Mouse (Mus musculus): Measurements from ENCODE around the gene Cry1. TPM values are rescaled to one million over a fixed set of nuclear protein-coding genes. Genes with fewer than 3 reads are reported as not detected.

Gene Cry1
- total RNA-seq (2017) = 11.2 to 24.9 TPM (median 11.9 TPM) in 3 replicates

GRCm38 (mm10) chr10:85184964-85185608, at the start of gene Cry1:
Cry1 (minus strand) TSS chr10:85185064.
- peak; percentile 67 for ATAC-seq (replicated peaks; ENCODE audit: insufficient number of reproducible peaks, low FRiP score, low TSS enrichment, poor library complexity, severe bottlenecking)

- ATAC-seq (replicated peaks; ENCODE audit: insufficient number of reproducible peaks, low FRiP score, low TSS enrichment, poor library complexity, severe bottlenecking) = no peak
Observed at GRCm38 (mm10) chr10:85221771-85222050, 36.8 kb upstream of the Cry1 start.

GRCm38 (mm10) chr10:85220918-85221770, 36.3 kb upstream of the Cry1 start:
- peak; percentile 63; the same call in 1 of the 2 replicates for ATAC-seq (replicated peaks; ENCODE audit: insufficient number of reproducible peaks, low FRiP score, low TSS enrichment, poor library complexity, severe bottlenecking)

- no peak for ATAC-seq (replicated peaks; ENCODE audit: insufficient number of reproducible peaks, low FRiP score, low TSS enrichment, poor library complexity, severe bottlenecking)
Observed at GRCm38 (mm10) chr10:85214847-85215246, 30.0 kb upstream of the Cry1 start.

GRCm38 (mm10) chr10:85211673-85212072, 26.8 kb upstream of the Cry1 start:
- ATAC-seq (replicated peaks; ENCODE audit: insufficient number of reproducible peaks, low FRiP score, low TSS enrichment, poor library complexity, severe bottlenecking) = no peak

GRCm38 (mm10) chr10:85210125-85210524, 25.3 kb upstream of the Cry1 start:
- no peak for ATAC-seq (replicated peaks; ENCODE audit: insufficient number of reproducible peaks, low FRiP score, low TSS enrichment, poor library complexity, severe bottlenecking)

GRCm38 (mm10) chr10:85209119-85209605, 24.3 kb upstream of the Cry1 start:
- ATAC-seq (replicated peaks; ENCODE audit: insufficient number of reproducible peaks, low FRiP score, low TSS enrichment, poor library complexity, severe bottlenecking) = no peak

GRCm38 (mm10) chr10:85205316-85205715, 20.5 kb upstream of the Cry1 start:
- ATAC-seq (replicated peaks; ENCODE audit: insufficient number of reproducible peaks, low FRiP score, low TSS enrichment, poor library complexity, severe bottlenecking) = no peak

- ATAC-seq (replicated peaks; ENCODE audit: insufficient number of reproducible peaks, low FRiP score, low TSS enrichment, poor library complexity, severe bottlenecking) = no peak
Observed at GRCm38 (mm10) chr10:85204255-85204855, 19.5 kb upstream of the Cry1 start.

GRCm38 (mm10) chr10:85194528-85194927, 9.7 kb upstream of the Cry1 start:
- peak; percentile 89 for ATAC-seq (replicated peaks; ENCODE audit: insufficient number of reproducible peaks, low FRiP score, low TSS enrichment, poor library complexity, severe bottlenecking)

- ATAC-seq (replicated peaks; ENCODE audit: insufficient number of reproducible peaks, low FRiP score, low TSS enrichment, poor library complexity, severe bottlenecking) = no peak
Observed at GRCm38 (mm10) chr10:85193321-85193720, 8.5 kb upstream of the Cry1 start.

- ATAC-seq (replicated peaks; ENCODE audit: insufficient number of reproducible peaks, low FRiP score, low TSS enrichment, poor library complexity, severe bottlenecking) = no peak
Observed at GRCm38 (mm10) chr10:85190652-85191051, 5.8 kb upstream of the Cry1 start.

- no peak for ATAC-seq (replicated peaks; ENCODE audit: insufficient number of reproducible peaks, low FRiP score, low TSS enrichment, poor library complexity, severe bottlenecking)
Observed at GRCm38 (mm10) chr10:85189966-85190365, 5.1 kb upstream of the Cry1 start.

GRCm38 (mm10) chr10:85186499-85186794, 1.6 kb upstream of the Cry1 start:
- no peak for ATAC-seq (replicated peaks; ENCODE audit: insufficient number of reproducible peaks, low FRiP score, low TSS enrichment, poor library complexity, severe bottlenecking)

GRCm38 (mm10) chr10:85185639-85186498, 1.0 kb upstream of the Cry1 start:
- ATAC-seq (replicated peaks; ENCODE audit: insufficient number of reproducible peaks, low FRiP score, low TSS enrichment, poor library complexity, severe bottlenecking) = no peak

GRCm38 (mm10) chr10:85184201-85184963, 482 bp downstream of the Cry1 start:
- ATAC-seq (replicated peaks; ENCODE audit: insufficient number of reproducible peaks, low FRiP score, low TSS enrichment, poor library complexity, severe bottlenecking) = peak; percentile 19; the same call in 1 of the 2 replicates

- ATAC-seq (replicated peaks; ENCODE audit: insufficient number of reproducible peaks, low FRiP score, low TSS enrichment, poor library complexity, severe bottlenecking) = no peak
Observed at GRCm38 (mm10) chr10:85183619-85184018, 1.2 kb downstream of the Cry1 start.

GRCm38 (mm10) chr10:85182766-85183165, 2.1 kb downstream of the Cry1 start:
- no peak for ATAC-seq (replicated peaks; ENCODE audit: insufficient number of reproducible peaks, low FRiP score, low TSS enrichment, poor library complexity, severe bottlenecking)

All from monocyte, adult 5-6 weeks (primary cell).